Mouse (Mus musculus): Measurements from ENCODE around the gene Nsmce3.

DNA sequence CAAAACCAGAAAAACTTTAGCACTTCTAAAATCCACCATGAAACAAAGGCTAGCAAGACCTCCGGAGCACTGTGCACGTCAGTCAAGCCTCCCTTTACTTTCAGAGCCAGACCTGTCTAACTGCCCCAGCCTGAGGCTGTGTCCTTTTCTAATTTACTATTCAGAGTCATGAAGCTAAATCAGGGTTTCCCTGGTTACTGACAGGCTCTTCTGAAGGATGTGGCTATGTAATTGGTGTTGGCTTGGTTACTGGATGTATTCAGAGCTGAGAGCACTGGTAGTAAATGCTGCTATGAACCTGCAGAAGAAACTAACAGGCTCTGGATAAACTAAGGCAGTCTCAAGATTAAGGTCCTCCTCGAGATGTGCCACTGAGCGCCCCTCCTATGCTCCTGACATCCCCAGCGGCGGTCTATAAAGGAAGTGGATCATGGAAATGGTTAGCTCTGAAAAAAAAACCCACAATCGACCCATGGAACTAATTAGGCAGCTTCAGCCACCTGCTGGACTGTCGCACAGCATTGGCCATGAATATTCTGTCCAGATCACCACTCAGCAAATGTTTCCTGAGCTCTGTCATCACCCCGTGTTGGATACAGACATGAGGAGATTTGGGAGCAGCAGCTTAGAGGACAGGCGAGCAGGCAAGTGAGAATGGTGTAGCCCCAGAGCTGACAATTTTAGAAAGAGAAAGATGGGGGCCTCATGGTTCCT is 31.7 kb downstream of the Nsmce3 start:
- no peak for TF ChIP-seq POLR2A (IDR thresholded peaks at IDR 0.05; ENCODE audit: extremely low read depth, insufficient read depth, low read length)
- TF ChIP-seq CTCF (IDR thresholded peaks at IDR 0.05; ENCODE audit: extremely low read depth, insufficient read depth, low read length) = no peak

Data from cortical plate, adult 2 months (tissue).